Mouse (Mus musculus) neural tube, embryonic 11.5 days (tissue): ENCODE results near the gene Vmn2r95. TPM values are rescaled to one million over a fixed set of nuclear protein-coding genes. Genes with fewer than 3 reads are reported as not detected.
"Not testable (repeated sequence)": the region's sequence is repeated elsewhere in the genome, so short reads cannot be mapped to it uniquely, and the experiment has no call there.

Experiments used
- ATAC-seq: fragments of 200-750 bp; cut with Nextera tagmentation; 2 replicates; pipeline ENCODE4 v1.8.0; 2017; ENCODE audit warnings: moderate number of reproducible peaks, mild to moderate bottlenecking, moderate TSS enrichment, moderate library complexity; ENCODE audit not compliant: insufficient read depth, low FRiP score, low TSS enrichment
- DNase-seq: peaks from one replicate; pipeline ENCODE4 v3.0.0-alpha.2; 2015; ENCODE audit warnings: low spot score
- H3K27ac ChIP-seq: fragments of 300-500 bp; sonication (generic); 2 replicates; pipeline ENCODE4 v1.5.1; 2014; ENCODE audit warnings: low read depth, mild to moderate bottlenecking, low read length
- H3K27me3 ChIP-seq: fragments of 300-500 bp; sonication (generic); 2 replicates; pipeline ENCODE4 v1.6.1; 2014; ENCODE audit warnings: mild to moderate bottlenecking, low read length, mixed read lengths; ENCODE audit not compliant: control insufficient read depth, insufficient read depth
- H3K36me3 ChIP-seq: fragments of 300-500 bp; sonication (generic); 2 replicates; pipeline ENCODE4 v1.6.1; 2014; ENCODE audit warnings: mild to moderate bottlenecking, low read length, moderate library complexity, mixed read lengths; ENCODE audit not compliant: control insufficient read depth, insufficient read depth
- H3K4me1 ChIP-seq: fragments of 300-500 bp; sonication (generic); 2 replicates; pipeline ENCODE4 v1.6.1; 2014; ENCODE audit warnings: low read length, mixed read lengths; ENCODE audit not compliant: control insufficient read depth, insufficient read depth
- H3K4me2 ChIP-seq: fragments of 300-500 bp; sonication (generic); 2 replicates; pipeline ENCODE4 v1.6.1; 2014; ENCODE audit warnings: low read depth, mild to moderate bottlenecking, moderate library complexity
- H3K4me3 ChIP-seq: fragments of 300-500 bp; sonication (generic); 2 replicates; pipeline ENCODE4 v1.5.1; 2014; ENCODE audit warnings: low read depth, low read length
- H3K9ac ChIP-seq: fragments of 300-500 bp; sonication (generic); 2 replicates; pipeline ENCODE4 v1.6.1; 2014; ENCODE audit warnings: mild to moderate bottlenecking, low read length
- H3K9me3 ChIP-seq: fragments of 300-500 bp; sonication (generic); 2 replicates; pipeline ENCODE4 v1.6.1; 2016; ENCODE audit warnings: low read length; ENCODE audit not compliant: control insufficient read depth
- WGBS: fragments of 180-500 bp; shearing (Covaris S2); extraction: QIAGEN DNeasy Blood & Tissue Kit; methylation state at CpG from one replicate; pipeline ENCODE4 v1.1.7; 2014; 5-methylcytosine and 5-hydroxymethylcytosine counted together
- polyA plus RNA-seq: library from polyadenylated mRNA; unstranded; fragments of >200 nt; fragmentation: Nextera tagmentation; extraction: Ambion mirVana; gene quantifications from 2 replicates; pipeline ENCODE4 v1.2.1, GENCODE M21; 2014

Gene Vmn2r95
- polyA plus RNA-seq = not detected in 2 replicates

DNA sequence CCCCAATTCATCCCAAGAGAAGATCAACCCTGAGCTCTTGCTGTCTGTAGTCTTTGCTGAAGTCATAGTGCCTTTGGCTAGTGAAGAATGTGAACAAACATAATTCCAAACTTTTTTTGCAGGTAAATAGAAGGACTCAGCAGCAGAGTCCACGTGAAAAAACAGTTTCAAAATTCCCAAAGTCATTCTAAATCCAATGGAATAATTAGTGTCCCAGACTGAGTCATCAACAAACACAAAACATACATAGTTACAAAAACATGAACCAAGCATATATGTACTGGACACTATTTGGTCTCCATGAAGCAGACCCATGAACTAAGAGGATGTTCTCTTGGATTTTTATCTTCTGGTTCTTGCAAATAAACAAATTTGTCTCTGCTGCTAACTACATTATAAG is at the start of gene Vmn2r95:
Vmn2r95 (plus strand) TSS at position 301 of the 400 bp plus-strand sequence.
- ATAC-seq (no peak), DNase-seq (no peak)
- H3K4me3 ChIP-seq = no peak within 1 kb of the TSS
- no peak within 1 kb of the TSS for H3K9ac ChIP-seq
- WGBS = 28% methylated on average over 1 of the region's 1 CpGs
- no peaks in the 10 kb centered on the region for H3K9me3 ChIP-seq
- no peaks in the 10 kb centered on the region for H3K4me1 ChIP-seq
- no peaks in the 10 kb centered on the region for H3K27me3 ChIP-seq
- no peak within 1 kb of the TSS for H3K4me2 ChIP-seq
- H3K27ac ChIP-seq = no peak within 1 kb of the TSS
- H3K36me3 ChIP-seq = no peaks in the 10 kb centered on the region

DNA sequence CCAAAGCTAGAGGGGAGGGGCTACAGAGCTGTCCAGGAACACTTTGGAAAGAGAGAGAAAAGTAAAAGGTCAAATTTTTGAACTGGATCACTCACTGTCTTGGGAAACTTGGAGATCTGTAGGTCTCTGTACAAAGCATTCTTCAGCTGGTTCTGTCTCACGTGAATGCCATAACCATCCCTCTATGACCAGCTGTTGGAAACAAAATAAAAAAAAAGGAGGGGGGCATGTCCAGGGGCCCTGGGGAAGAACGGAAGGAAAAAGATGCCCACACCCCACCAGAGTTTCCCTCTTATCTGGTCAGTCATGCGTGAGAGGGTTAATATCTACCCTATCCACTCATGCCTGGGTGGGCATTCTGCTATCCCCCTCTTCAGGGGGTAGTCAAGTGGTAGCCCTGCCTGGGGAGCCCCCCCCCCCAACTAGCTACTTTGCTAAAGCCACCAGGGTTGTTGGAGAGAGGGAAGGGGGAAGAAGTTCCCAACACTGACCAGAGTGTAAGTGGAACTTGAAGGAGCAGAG is 31.8 kb downstream of the Vmn2r95 start:
- no peak overlapping the region for H3K27ac ChIP-seq
- ATAC-seq (no peak), DNase-seq (no peak)
- H3K9me3 ChIP-seq = no peaks in the 10 kb centered on the region
- no peaks in the 10 kb centered on the region for H3K36me3 ChIP-seq
- H3K4me2 ChIP-seq = no peak overlapping the region
- no peaks in the 10 kb centered on the region for H3K4me1 ChIP-seq
- WGBS = 85% methylated on average over 3 of the region's 3 CpGs
- H3K9ac ChIP-seq = no peak overlapping the region
- H3K27me3 ChIP-seq = no peaks in the 10 kb centered on the region
- H3K4me3 ChIP-seq = no peak overlapping the region

DNA sequence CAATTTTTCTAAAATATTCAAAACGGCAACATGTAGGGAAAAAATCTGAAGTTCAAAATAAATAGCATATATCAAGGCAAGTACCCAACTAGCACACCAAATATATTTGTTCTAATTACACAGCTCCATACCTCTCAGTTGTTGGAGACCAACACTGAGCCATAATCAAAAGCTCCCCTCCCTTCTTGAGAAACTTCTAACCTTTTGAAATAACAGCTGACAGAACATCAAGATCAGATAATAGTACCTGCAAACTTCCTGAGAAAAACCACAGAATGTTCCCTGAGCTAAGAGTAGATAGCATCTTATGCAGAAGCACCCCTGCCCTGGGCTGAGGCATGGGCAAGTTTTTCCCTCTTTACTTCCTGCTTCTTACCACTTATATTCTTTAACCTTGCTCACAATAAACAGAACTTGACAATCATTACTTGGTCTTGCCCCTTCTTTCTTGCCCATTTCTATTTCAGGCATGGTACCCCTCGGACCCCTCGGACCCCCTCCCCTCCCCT is 34.3 kb downstream of the Vmn2r95 start:
- ATAC-seq, DNase-seq, H3K27me3 ChIP-seq, H3K36me3 ChIP-seq, H3K4me2 ChIP-seq, H3K9ac ChIP-seq, H3K4me1 ChIP-seq, H3K27ac ChIP-seq, H3K4me3 ChIP-seq, H3K9me3 ChIP-seq: not testable (repeated sequence)
- WGBS = 96% methylated on average over 3 of the region's 3 CpGs

DNA sequence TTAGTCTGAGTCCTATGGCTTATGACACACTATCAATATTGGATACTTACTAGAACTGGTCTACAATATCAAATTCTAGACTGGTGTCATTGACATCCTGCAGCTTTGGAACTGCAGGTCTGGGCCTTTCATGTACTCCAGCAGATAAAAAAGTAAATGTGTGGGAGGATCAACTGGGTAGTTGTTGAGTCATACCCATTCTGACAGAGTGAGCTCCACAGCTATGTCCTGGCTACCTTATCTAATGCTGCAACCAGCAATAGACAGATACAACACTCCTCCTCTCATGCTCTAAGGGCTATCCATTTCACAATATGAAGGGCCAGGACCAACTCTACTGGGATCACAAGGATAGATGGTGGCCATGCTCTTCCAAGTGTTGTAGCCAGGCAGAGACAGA is 38.8 kb downstream of the Vmn2r95 start:
- Histone ChIP-seq H3K27ac (no peak overlapping the region), H3K4me2 (no peak overlapping the region), H3K36me3 (no peaks in the 10 kb centered on the region), H3K9me3 (0 out of 2 replicates have a peak, but pooled peaks cover 2% of the 10 kb centered on the region), H3K4me3 (no peak overlapping the region), H3K9ac (no peak overlapping the region), H3K4me1 (no peaks in the 10 kb centered on the region), H3K27me3 (no peaks in the 10 kb centered on the region)
- no peak for ATAC-seq
- no peak for DNase-seq

DNA sequence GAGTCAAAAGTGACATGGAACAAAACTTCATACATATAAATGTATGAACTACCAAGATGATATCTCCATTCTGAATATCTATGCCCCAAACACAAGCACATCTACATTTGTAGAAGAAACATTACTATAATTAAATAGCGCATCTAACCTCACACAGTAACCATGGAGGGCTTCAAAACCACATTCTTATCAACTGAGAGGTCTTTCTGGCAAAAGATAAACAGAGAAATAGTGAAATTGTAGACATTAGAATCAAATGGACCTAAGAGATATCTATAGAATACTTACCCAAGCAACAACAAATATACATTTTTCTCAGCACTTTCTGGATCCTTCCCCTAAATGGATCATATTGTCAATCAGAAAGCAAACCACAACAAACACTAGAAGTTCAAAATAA is 56.0 kb downstream of the Vmn2r95 start:
- Histone ChIP-seq H3K36me3 (no peaks in the 10 kb centered on the region), H3K9me3 (peaks cover 6% of the 10 kb centered on the region; the same call in 1 of the 2 replicates), H3K27ac (no peak overlapping the region), H3K9ac (no peak overlapping the region), H3K4me3 (no peak overlapping the region), H3K4me1 (no peaks in the 10 kb centered on the region), H3K4me2 (no peak overlapping the region), H3K27me3 (no peaks in the 10 kb centered on the region)
- ATAC-seq (no peak), DNase-seq (no peak)
- 72% methylated on average over 1 of the region's 1 CpGs for WGBS

Other genes starting within 250 kb of the Vmn2r95 start
- not detected in 2 replicates for gene Vmn2r94, start 146.3 kb upstream of the Vmn2r95 start, polyA plus RNA-seq
- not detected in 2 replicates for gene Vmn2r93, start 126.0 kb upstream of the Vmn2r95 start, polyA plus RNA-seq
- gene Vmn2r96, start 149.1 kb downstream of the Vmn2r95 start, polyA plus RNA-seq = not detected in 2 replicates